Mouse (Mus musculus): ENCODE results near the gene Vamp8.
A peak's percentile ranks its signal among the peaks of the same experiment; 100 is the strongest.

The Vamp8 gene

DNA sequence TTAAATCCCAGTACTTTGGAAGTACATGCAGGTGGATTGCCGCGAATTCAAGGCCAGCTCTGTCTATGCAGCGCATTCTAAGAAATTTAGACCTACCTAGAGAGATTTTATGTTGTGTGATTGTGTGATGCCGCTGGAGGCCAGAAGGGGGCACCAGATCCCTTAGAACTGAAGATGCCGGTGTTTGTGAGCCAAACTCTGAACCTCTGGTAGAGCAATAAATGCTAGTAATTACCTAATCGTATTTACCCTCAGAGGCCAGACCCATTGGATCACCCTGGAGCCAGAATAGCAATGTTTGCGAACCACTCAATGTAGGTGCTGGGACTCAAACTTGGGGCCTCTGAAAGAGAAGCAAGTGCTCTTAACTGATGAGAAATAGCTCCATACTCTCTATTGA, 11.4 kb upstream of the Vamp8 start:
- DNase-seq = peak; percentile 69 to 81

DNA sequence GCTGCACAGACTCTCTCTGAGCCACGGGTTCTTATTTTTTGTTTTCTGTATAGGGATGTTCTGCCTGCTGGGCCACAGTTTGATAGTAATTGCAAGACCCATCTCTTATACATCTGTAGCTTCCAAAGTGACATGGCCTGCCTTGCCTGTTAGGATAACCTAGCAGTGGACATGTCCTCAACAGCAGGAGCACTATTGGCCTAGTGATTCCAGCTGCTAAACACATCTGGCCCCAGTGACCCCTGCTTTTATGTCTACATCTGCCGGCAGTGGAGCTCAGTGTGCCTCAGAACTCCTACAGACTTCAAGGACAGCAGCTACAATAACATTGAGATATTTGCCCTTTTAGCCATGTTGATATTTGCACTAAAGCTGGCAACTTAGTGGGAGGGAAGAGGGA, 9.5 kb upstream of the Vamp8 start:
- no peak for DNase-seq

GRCm38 (mm10) chr6:72396837-72397251, 6.3 kb upstream of the Vamp8 start:
- DNase-seq = no peak

- DNase-seq = no peak
These were observed 1.8 kb upstream of the Vamp8 start for GRCm38 (mm10) chr6:72392341-72392740.

GRCm38 (mm10) chr6:72390795-72391521, 455 bp upstream of the Vamp8 start:
- DNase-seq = no peak

GRCm38 (mm10) chr6:72389471-72389940, 997 bp downstream of the Vamp8 start:
- DNase-seq = peak in 1 of 2 experiments; percentile 51

DNA sequence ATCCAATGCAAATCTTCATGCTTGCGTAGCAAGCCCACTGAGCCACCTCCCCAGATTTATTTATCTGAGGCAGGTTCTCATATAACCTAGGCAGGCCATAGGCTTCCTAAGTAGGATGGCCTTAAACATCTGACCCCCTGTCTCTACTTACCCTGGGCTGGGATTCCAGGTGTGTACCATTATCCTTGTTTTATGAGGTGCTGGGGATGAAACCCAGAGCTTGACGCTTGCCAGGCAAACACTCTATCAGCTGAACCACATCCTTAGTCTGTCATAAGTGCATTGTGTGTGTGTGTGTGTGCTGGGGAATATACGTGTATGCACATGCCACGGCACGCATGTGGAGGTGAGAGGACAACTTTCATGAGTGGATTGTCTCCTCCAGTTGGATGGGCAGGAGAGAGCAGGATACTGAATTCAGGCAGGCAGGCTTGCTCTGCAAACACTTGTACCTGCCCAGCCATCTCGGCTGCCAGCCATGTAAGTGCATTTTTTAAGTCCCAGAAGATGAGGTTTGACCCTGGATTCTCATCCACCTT, 1.6 kb downstream of the Vamp8 start:
- no peak for DNase-seq

GRCm38 (mm10) chr6:72388266-72388665, 2.2 kb downstream of the Vamp8 start:
- no peak for DNase-seq

GRCm38 (mm10) chr6:72387816-72388215, 2.7 kb downstream of the Vamp8 start:
- DNase-seq = no peak

DNA sequence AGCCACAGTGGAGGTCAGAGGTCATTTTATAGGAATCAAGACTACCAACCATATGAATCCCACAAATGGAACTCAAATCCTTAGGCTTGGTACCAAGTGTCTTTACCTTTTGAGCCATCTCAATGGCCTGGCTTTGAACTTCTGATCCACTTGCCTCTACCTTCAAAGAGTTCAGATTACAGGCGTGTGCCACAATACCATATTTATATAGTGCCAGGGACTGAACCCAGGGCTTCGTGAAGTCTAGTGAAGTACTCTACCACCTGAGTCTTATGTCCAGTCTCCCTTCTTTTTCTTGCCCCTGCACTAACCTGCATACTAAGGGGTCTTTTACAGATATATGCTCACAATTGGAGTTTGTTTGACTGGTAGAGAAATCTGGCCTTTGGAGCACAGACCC, 3.9 kb downstream of the Vamp8 start:
- no peak for DNase-seq

DNA sequence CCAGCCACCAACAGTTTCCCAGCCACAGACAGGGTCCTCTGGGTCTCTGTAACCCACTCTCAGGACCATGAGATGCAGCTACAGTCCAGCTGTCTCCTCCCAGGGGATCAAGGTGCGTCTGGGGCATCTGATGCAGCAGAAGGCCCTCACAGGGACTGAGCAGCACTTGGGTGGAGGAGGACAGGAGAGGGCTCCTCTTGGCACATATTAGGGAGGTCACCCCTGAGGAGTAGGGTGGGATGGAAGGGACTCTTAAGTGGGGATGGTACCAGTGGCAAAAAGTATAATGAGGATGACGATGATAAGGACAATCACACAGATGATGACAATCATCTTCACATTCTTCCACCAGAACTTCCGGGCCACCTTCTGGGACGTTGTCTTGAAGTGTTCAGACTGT, 5.2 kb downstream of the Vamp8 start:
- no peak for DNase-seq

DNA sequence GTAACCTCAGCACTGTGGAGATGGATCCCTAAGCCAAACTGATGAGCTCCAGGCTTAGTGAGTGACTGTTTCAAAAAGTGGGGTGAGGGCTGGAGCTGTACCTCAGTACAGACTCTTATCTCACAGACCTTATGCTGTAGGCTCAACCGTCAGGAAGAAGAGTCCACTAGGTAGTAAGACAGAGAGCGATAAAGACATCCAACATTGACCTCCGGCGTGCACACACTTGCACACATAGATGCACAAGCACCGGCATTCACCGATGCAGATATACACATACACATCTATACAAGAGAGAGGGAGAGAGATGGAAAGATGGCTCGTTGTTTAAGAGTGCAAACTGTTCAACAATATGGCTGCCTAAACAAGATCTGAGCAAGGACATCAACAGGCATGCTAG, 6.6 kb downstream of the Vamp8 start:
- DNase-seq = no peak

- no peak for DNase-seq
These were observed 7.2 kb downstream of the Vamp8 start for GRCm38 (mm10) chr6:72383142-72383820.

DNA sequence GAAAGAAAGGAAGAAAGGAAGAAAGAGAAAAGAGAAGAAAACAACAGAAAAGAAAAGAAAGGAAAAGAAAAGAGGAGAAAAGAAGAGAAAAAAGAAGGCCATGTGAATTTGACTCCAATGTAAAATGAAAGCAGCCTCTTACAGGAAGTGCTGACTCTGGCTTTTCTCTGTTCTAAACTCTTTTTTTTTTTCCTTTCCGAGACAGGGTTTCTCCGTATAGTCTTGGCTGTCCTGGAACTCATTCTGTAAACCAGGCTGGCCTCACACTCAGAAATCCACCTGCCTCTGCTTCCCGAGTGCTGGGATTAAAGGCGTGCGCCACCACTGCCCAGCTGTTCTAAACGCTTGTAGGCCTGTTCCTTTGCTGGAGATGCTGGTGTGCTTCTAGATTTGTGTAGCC, 8.0 kb downstream of the Vamp8 start:
- DNase-seq = no peak

DNA sequence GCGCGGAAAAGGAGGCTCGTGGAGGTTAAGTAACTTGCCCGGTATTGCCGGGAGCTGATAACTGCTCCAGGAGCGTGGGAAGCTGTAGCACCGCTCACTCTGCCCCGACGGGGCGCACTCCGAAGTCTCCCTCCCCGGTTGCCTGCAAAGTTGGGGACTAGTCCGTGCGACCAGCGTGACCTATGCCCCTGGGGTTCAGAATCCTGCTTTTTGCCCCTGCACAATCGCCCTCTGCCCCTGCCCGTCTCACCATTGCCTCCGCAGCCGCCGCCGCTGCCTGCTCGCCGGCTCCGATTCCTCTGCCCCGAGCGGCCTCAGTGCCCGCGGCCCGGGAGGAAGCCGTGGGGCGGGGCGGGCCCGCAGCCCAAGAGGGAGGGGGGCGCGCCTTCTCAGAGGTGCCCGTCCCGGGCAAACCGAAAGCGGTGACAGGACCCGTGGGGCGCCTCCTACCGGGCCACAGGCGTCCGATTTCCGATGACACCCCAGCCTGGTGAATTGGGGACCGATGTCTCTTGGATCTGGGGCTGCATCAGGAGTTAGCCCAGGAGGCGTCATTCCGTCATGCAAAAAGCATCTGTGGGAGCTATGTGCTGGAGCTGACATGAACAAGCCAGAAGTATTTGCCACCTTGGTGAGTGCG, 10.3 kb downstream of the Vamp8 start, which contains the start of gene Vamp5:
Vamp5 (minus strand) TSS at position 338 of the 640 bp plus-strand sequence.
- peak in 1 of 2 experiments; percentile 35 for DNase-seq

- no peak for DNase-seq
These were observed 10.9 kb downstream of the Vamp8 start for GRCm38 (mm10) chr6:72379377-72380130.

GRCm38 (mm10) chr6:72378510-72379234, 11.8 kb downstream of the Vamp8 start:
- no peak for DNase-seq

DNA sequence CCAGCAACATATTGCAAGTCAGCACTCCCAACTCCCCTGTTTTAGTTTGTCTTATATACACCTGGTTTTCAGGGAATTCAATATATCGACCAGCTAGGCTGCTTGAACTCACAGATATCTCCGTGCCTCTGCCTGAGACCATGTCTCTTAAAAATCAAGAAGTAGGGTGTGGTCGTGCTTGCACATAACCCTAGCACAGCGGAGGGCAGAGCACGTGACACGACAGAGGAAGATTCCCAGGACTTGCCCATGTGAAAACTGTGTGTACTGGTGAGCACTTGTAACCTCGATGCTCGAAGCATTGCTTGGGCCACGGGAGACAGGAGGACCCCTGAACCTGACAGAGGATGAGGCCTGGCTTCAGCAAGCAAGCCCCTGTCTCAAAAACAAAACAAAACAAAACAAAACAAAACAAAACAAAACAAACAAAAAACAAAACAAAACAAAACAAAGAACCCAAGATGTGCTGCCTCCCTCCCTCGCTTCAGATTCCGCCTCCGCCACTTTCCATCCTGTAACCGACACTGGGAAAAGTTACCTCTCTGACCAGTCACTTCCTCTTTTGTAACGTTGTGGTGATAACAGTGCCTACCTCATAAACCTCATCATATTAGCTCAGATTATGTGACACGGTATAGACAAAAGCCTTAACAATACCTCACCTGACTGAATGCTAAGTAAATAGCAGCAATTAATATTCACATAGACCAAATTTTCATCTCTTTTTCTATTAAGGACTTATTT, 15.5 kb downstream of the Vamp8 start:
- no peak for DNase-seq

DNA sequence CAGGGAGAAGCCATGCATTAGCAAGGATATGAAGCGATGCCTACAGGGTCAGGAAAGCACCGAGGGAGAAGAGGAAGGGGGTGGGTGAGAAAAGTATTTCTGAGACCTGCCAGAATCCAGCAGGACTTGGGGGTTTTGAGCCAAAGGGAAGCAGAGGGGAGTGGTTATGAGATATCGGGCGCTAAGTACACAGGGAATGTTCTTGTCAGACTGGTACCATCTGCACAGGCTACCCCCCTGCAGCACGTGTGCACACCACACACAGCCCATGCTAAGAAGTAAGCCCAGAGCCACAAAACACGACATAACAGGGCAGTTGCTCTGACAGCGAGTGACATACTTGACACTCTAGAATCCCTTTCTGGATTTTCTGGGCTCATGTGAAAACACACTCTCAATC, 16.3 kb downstream of the Vamp8 start:
- no peak for DNase-seq

- no peak for DNase-seq
These were observed 17.3 kb downstream of the Vamp8 start for GRCm38 (mm10) chr6:72373184-72373583.

DNA sequence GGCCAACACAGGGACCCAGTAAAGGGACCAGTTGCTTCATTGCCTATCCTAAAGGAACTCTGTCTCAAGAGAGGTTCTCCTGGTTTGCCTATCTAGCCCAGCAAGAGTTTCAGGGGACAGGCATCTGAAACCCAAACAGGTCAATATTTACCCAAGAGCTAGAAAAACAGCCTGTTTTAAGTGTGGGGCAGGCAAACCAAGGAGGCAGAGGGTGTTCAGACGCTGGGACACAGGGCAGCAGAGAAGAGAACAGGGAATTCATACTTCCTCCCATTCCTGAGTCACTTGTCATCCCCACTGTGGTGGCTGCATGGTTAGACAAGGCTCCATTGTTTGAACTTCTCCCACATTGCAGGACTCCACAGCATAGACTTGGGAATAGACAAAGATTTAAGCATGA, 18.9 kb downstream of the Vamp8 start:
- DNase-seq = no peak

Measured in cerebellum, postnatal 36 days (tissue).